Mouse (Mus musculus) midbrain, embryonic 10.5 days (tissue): ENCODE measurements around the gene Atp6v1b1. TPM values are rescaled to one million over a fixed set of nuclear protein-coding genes. Genes with fewer than 3 reads are reported as not detected.
"Not testable (repeated sequence)": the region's sequence is repeated elsewhere in the genome, so short reads cannot be mapped to it uniquely, and the experiment has no call there.

ENCODE experiments used
- DNase-seq: peaks from one replicate; pipeline ENCODE4 v3.0.0-alpha.2; 2017; ENCODE audit warnings: low spot score
- H3K27ac ChIP-seq: fragments of 300-500 bp; sonication (generic); replicated peaks from 2 replicates; pipeline ENCODE4 v1.5.1; 2016; ENCODE audit warnings: mild to moderate bottlenecking
- H3K27me3 ChIP-seq: fragments of 300-500 bp; sonication (generic); 2 replicates; pipeline ENCODE4 v1.6.1; 2016; ENCODE audit warnings: low read depth, mild to moderate bottlenecking; ENCODE audit not compliant: poor library complexity, severe bottlenecking
- H3K36me3 ChIP-seq: fragments of 300-500 bp; sonication (generic); 2 replicates; pipeline ENCODE4 v1.6.1; 2016; ENCODE audit warnings: mild to moderate bottlenecking, moderate library complexity
- H3K4me1 ChIP-seq: fragments of 300-500 bp; sonication (generic); 2 replicates; pipeline ENCODE4 v1.6.1; 2016
- H3K4me3 ChIP-seq: fragments of 300-500 bp; sonication (generic); 2 replicates; pipeline ENCODE4 v1.5.1; 2016; ENCODE audit warnings: mild to moderate bottlenecking, moderate library complexity
- H3K9me3 ChIP-seq: fragments of 300-500 bp; sonication (generic); replicated peaks from 2 replicates; pipeline ENCODE4 v1.6.1; 2016; ENCODE audit warnings: mild to moderate bottlenecking
- WGBS: fragments of 180-500 bp; shearing (Covaris S2); methylation state at CpG from one replicate; pipeline ENCODE4 v1.1.7; 2016; 5-methylcytosine and 5-hydroxymethylcytosine counted together
- polyA plus RNA-seq: library from polyadenylated mRNA; unstranded; fragments of >200 nt; fragmentation: Nextera tagmentation; extraction: Ambion mirVana; gene quantifications from 2 replicates; pipeline ENCODE4 v1.2.1, GENCODE M21; 2016

Gene Atp6v1b1
- polyA plus RNA-seq, 1 experiment from 2014 or later = not detected

DNA sequence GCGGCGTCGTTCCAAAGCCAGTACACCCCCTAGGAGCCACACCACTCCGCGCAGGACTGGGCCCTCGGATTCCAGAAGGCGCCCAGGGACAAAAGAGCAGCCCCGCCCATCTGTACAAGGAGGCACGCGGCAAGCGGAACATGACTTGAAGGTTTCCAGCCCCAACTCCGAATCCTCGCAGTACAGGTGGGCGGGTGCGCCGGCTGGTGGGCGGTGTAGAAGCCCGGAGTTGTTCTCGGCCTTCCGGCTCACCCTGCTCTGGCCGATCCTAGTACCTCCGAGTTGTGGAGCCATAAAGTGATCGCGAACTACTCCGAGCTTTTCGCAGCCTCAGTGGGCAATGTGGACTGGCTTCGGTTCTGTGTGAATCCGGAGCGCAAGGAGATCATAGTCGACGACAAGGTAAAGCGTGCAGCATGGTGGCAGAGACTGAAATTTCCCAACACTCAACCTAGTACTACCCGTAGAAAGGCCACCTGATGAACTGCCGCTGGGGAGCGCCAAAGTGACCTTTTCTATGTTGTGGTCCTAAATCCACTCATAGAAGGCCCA, 20.2 kb downstream of the Atp6v1b1 start:
- peaks cover 4% of the 10 kb centered on the region for H3K36me3 ChIP-seq
- no peak overlapping the region; the same call in 1 of the 2 replicates for H3K27ac ChIP-seq
- WGBS = 1% methylated on average over 35 of the region's 35 CpGs
- H3K9me3 ChIP-seq = no peaks in the 10 kb centered on the region
- H3K4me1 ChIP-seq = peaks cover 20% of the 10 kb centered on the region
- H3K4me3 ChIP-seq = peak overlapping the region; percentile 48
- peak; percentile 49 for DNase-seq
- peaks cover 79% of the 10 kb centered on the region for H3K27me3 ChIP-seq

DNA sequence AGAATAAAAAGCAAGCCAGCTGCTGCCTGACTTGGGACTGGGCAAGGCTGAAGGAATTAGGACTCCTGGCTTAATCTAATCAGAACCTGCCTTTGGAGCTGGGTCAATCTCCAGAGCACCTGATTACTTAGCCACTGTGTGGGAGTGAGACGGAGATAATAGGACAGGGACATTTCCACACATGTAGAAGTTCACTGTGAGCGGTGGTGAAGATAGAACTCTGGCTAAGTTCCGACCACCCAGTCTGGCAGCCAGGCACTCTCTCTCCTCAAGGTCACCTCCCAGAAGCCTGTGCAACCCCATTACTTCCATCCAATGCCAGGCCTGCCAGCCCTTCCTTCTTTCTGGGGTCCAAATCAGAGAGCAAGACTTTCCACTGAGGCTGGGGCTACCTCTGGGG, 24.2 kb downstream of the Atp6v1b1 start:
- H3K27me3 ChIP-seq = peaks cover 38% of the 10 kb centered on the region
- peaks cover 13% of the 10 kb centered on the region for H3K4me1 ChIP-seq
- no peak overlapping the region for H3K4me3 ChIP-seq
- no peaks in the 10 kb centered on the region for H3K9me3 ChIP-seq
- WGBS = 87% methylated on average over 3 of the region's 3 CpGs
- H3K36me3 ChIP-seq = peaks cover 42% of the 10 kb centered on the region
- DNase-seq = no peak
- H3K27ac ChIP-seq = no peak overlapping the region

DNA sequence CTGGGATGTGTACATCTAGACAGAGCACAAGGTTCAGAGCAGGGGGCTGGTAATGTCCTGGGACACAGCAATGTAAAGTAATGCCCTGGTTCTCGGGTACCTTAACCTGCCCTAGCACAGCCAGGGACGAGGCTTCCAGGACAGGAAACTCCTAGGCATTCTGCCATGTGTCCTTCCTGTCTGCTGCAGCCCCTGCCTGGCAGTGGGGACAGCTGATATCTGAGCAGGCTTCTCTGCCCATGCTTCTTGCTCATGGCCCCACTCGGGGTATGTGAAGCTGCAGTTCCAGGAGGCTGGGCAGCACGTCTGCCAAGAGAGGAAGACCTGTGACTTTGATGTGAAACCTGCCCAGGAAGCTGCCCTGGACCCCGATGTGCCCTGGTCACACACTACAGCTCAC, 25.7 kb downstream of the Atp6v1b1 start:
- peaks cover 23% of the 10 kb centered on the region for H3K27me3 ChIP-seq
- peaks cover 55% of the 10 kb centered on the region for H3K36me3 ChIP-seq
- WGBS = 88% methylated on average over 5 of the region's 5 CpGs
- no peaks in the 10 kb centered on the region for H3K9me3 ChIP-seq
- no peak overlapping the region for H3K4me3 ChIP-seq
- H3K4me1 ChIP-seq = peaks cover 2% of the 10 kb centered on the region
- H3K27ac ChIP-seq = no peak overlapping the region
- DNase-seq = no peak

DNA sequence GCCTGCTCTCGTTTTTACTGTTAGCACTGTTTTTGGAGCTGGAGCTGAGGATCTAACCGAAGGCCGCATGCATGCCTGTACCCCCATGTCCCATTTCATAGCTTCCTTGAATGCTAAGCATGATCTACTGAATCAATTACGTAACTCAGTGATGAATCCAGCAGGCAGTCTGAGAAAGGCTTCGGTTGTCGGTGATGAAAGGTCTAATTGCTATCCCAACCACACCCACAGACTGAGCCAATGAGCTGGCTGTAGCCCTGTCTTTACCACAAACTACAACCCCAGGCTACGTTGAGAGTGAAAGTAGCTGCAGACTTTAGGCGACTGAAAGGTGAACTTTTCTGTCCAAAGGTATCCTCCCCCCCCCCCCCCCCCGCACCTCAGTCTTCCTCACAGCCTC, 31.3 kb downstream of the Atp6v1b1 start:
- no peak overlapping the region for H3K27ac ChIP-seq
- WGBS = 73% methylated on average over 9 of the region's 9 CpGs
- peak overlapping the region; percentile 95 for H3K4me3 ChIP-seq
- DNase-seq = no peak
- H3K27me3 ChIP-seq = no peaks in the 10 kb centered on the region
- H3K36me3 ChIP-seq = peaks cover 42% of the 10 kb centered on the region
- peaks cover 31% of the 10 kb centered on the region for H3K4me1 ChIP-seq
- H3K9me3 ChIP-seq = no peaks in the 10 kb centered on the region

DNA sequence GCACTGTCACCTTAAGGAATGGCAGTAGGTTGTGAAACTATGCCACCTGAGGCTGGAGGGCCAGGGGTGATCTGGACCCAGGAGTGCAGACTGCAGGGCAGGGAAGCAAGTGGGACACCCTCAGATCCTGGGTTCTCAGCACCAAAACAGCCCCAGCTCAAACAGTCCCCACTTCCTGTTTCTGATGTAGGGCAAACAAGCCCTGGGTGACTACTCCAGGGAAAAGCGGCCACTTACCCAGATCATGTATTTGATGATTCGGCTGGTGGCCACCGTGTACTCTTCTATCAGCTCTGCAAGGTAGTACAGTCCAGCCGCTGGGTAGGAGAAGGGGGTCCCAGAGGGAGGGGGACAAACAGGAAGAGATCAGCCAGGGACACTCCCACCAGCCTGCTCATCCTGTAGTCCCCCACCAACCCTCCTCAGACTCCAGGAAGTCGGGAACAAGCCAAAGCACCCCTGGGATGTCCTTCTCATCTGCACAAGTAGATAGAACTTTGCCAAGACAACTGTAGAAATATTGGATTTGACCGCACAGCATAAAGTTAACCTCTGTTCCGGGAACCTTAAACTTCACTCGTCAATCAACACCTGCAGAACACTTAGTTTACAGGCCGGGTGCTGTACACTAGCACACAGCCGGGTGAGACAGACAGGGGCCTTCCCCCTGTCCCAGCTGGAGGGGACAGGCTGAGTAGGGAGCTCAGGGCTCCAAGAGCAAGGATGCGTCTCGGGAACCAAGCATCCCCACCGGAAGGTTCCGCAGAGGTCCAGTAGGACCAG, 32.2 kb downstream of the Atp6v1b1 start:
- Histone ChIP-seq H3K4me1 (peaks cover 31% of the 10 kb centered on the region), H3K9me3 (no peaks in the 10 kb centered on the region), H3K27me3 (no peaks in the 10 kb centered on the region), H3K4me3 (peak overlapping the region; percentile 95), H3K36me3 (peaks cover 34% of the 10 kb centered on the region), H3K27ac (peak overlapping the region; percentile 93)
- WGBS = 2% methylated on average over 14 of the region's 14 CpGs
- peak; percentile 27 for DNase-seq

DNA sequence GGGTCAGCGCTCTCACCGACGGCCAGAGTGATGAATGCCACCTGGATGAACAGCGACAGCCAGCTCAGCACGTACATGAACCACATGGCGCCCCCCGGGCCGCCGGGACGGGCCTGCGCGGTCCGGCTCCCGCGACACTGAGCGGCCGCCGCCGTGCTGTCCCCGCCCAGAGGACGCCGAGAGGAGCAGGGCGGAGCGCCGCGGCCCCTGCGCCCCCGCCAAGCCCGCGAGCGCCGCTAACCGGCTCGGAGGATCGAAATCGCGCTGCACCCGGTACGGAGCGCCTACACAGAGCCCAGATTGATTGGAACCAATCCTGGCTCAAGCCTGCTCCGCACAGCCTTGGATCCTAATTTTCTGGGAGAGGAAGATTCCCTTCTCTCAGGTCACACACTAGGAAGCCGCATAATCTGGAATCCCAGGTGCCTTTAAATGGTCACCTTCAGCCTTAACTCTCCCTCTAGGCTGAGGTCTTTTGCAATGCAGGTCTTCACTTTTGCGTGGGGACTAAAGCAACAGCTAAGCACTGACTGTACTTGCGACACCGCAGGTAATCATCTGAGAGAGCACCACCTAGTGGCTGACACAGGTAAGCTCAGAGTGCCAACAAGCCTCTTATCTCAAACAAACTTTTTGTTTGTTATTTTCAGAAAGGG, 33.0 kb downstream of the Atp6v1b1 start, which contains the start of gene Tex261:
Gene Tex261 (minus strand): TSS at position 176 of the 656 bp plus-strand sequence.
- whole genome bisulfite sequencing = under 1% methylated on average over 45 of the region's 45 CpGs
- H3K4me3 ChIP-seq = peak within 1 kb of the TSS; percentile 95
- H3K27ac ChIP-seq = peak within 1 kb of the TSS; percentile 93
- no peaks in the 10 kb centered on the region for H3K27me3 ChIP-seq
- H3K4me1 ChIP-seq = peaks cover 31% of the 10 kb centered on the region
- peaks cover 28% of the 10 kb centered on the region for H3K36me3 ChIP-seq
- no peaks in the 10 kb centered on the region for H3K9me3 ChIP-seq
- peak; percentile 91 for DNase-seq

DNA sequence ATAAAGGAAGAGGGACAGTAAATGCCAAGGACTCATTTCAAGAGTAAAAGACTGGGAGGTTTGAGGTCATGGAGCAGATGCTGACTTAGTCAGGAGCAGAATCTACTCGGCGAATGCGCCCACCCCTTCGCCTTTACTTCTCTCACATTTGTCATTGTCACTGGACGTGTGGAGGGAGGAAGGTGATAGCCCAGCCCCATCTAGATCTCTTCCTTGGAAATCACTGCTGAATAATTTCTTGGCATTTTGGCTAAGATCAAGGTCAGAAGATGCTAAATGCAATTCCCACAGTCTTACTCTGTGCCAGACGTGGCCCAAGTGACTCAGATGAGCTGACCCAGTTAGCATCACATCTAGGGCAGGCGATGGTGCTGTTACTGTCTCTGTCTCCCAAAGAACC, 35.5 kb downstream of the Atp6v1b1 start:
- Histone ChIP-seq H3K9me3 (no peaks in the 10 kb centered on the region), H3K4me3 (no peak overlapping the region), H3K27me3 (0 out of 2 replicates have a peak, but pooled peaks cover 3% of the 10 kb centered on the region), H3K4me1 (peaks cover 30% of the 10 kb centered on the region), H3K36me3 (peaks cover 4% of the 10 kb centered on the region), H3K27ac (no peak overlapping the region)
- no peak for DNase-seq
- WGBS = 84% methylated on average over 7 of the region's 7 CpGs

DNA sequence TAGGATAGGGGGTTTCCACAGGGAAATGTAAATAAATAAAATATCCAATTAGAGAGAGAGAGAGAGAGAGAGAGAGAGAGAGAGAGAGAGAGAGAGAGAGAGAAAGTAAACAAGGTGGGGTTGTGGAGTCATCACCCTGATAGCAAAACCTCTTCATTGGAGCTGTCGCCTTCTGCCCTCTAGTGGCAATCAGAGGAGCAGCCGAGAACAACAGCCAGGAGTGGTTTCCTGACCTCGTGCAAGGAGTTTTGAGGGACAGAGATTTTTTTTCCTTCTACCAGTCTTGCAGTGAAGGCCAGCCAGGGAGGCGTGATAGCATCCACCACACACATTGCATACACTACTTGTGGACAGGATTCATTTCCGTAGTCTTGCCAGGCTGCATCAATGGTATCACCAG, 36.2 kb downstream of the Atp6v1b1 start:
- H3K36me3 ChIP-seq = no peaks in the 10 kb centered on the region
- WGBS = 7% methylated on average over 5 of the region's 5 CpGs
- H3K4me1 ChIP-seq = peaks cover 23% of the 10 kb centered on the region
- no peak overlapping the region for H3K4me3 ChIP-seq
- peak; percentile 49 for DNase-seq
- no peak overlapping the region for H3K27ac ChIP-seq
- H3K27me3 ChIP-seq = 0 out of 2 replicates have a peak, but pooled peaks cover 3% of the 10 kb centered on the region
- no peaks in the 10 kb centered on the region for H3K9me3 ChIP-seq

DNA sequence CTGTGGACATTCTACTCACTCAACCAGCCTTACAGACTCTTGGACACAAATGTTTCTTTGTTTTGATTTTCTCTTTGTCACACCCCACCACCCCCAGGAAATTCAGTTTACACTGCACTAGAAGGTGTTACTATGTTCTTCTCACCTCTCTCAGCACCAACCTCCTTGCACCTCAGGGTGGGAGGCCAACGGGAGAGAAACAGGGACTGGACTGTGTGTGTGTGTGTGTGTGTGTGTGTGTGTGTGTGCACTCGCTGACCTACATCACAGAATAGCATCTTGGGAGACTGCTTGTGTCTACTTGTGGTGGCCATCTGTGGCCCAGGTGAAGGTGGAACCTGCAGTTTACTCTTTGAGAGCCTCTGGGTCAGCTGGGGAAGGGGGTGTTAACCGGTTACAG, 43.6 kb downstream of the Atp6v1b1 start:
- 85% methylated on average over 3 of the region's 3 CpGs for WGBS
- Histone ChIP-seq H3K27me3 (0 out of 2 replicates have a peak, but pooled peaks cover 3% of the 10 kb centered on the region), H3K4me1 (peaks cover 17% of the 10 kb centered on the region), H3K9me3 (no peaks in the 10 kb centered on the region), H3K27ac (no peak overlapping the region), H3K36me3 (no peaks in the 10 kb centered on the region), H3K4me3 (no peak overlapping the region)
- no peak for DNase-seq

DNA sequence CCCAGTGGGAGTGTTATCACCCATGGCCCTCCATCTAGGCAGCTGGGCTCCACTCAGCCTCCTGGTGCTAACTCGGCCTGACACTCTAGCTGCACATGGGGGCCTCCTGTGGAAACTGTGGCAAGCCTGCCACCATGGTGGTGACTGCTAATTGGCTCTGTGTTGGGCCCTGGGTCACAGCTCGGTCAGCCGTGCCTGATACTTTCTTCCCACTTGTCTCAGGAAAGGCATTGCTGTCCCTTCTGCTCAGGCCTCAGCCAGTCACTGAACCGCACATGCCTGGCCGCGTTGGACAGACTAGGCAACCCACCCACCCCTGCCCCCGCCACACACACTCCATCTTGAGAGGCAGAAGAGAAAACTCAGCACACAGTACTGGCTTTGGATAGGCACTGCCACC, 45.8 kb downstream of the Atp6v1b1 start:
- WGBS = 58% methylated on average over 7 of the region's 7 CpGs

DNA sequence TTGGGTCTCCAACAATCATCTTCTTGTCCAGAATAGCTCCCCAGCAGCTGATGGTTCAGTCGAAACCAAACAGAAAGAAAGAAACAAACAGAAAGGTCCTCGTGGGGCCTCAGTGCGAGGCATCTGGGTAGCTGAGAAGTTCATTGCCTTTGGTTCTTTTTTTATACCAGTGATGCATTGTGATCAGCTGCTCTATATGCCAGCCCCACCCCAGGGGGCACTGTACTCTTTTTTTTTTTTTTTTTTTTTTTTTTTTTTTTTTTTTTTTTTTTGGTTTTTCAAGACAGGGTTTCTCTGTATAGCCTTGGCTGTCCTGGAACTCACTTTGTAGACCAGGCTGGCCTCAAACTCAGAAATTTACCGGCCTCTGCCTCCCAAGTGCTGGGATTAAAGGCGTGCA, 47.7 kb downstream of the Atp6v1b1 start:
- peaks cover 29% of the 10 kb centered on the region for H3K4me1 ChIP-seq
- 89% methylated on average over 5 of the region's 5 CpGs for WGBS
- DNase-seq, H3K4me3 ChIP-seq, H3K9me3 ChIP-seq, H3K27me3 ChIP-seq, H3K36me3 ChIP-seq, H3K27ac ChIP-seq: not testable (repeated sequence)

More for the DNA sequence above, 45.8 kb downstream of the Atp6v1b1 start:
- H3K27ac ChIP-seq = peak overlapping the region; percentile 13
- H3K4me1 ChIP-seq = peaks cover 17% of the 10 kb centered on the region
- H3K4me3 ChIP-seq = no peak overlapping the region
- no peaks in the 10 kb centered on the region for H3K27me3 ChIP-seq
- no peaks in the 10 kb centered on the region for H3K9me3 ChIP-seq
- DNase-seq = peak; percentile 37
- H3K36me3 ChIP-seq = no peaks in the 10 kb centered on the region

DNA sequence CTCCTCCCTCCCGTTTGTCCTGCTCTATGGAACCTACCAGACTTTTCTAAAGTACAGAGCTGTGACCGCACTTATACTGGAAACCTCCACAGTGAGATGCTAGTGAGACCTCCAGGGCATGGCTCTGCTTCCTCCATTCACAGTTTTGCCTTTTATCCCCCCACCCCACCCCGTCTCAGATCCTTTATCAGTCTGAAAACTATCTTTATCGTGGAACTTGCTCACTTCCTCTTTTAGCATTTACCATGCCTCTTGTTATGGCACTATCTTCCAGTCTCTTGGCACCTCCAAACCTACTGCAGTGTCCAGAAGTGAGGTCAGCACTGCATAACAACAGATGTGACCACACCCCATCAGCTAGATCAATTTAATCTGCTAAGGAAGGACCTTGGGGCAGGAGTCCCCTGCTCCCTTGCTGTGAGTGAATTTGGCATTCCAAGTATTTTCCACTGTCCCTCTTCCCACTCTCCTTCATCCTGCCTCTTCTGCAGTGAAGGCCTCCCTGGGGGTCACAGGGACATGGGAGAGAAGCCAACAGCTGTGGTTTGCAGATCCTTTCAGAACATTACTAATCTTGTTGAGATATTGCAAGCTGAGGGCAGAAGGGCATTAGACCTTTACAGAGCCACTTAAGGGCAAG, 48.6 kb downstream of the Atp6v1b1 start:
- Histone ChIP-seq H3K4me1 (peaks cover 33% of the 10 kb centered on the region), H3K27ac (no peak overlapping the region), H3K4me3 (no peak overlapping the region), H3K36me3 (no peaks in the 10 kb centered on the region), H3K9me3 (no peaks in the 10 kb centered on the region), H3K27me3 (peaks cover 2% of the 10 kb centered on the region)
- 74% methylated on average over 4 of the region's 4 CpGs for WGBS
- no peak for DNase-seq
